Mouse (Mus musculus) G1E (cell line): ENCODE results near the gene Gm10382. TPM values are rescaled to one million over a fixed set of nuclear protein-coding genes. Genes with fewer than 3 reads are reported as not detected.

ENCODE experiments used
- ATAC-seq: 2 replicates; pipeline ENCODE4 v1.8.0; 2016; ENCODE audit warnings: mild to moderate bottlenecking; ENCODE audit not compliant: insufficient number of reproducible peaks, poor library complexity, low FRiP score, severe bottlenecking; ENCODE audit errors: extremely low read depth
- DNase-seq: peaks from one replicate; pipeline ENCODE4 v3.0.0; 2012; ENCODE audit warnings: low spot score
- H3K27me3 ChIP-seq: 2 replicates; pipeline ENCODE4 v1.6.1; 2012; ENCODE audit warnings: mild to moderate bottlenecking, low read length, inconsistent platforms; ENCODE audit not compliant: insufficient read depth
- H3K36me3 ChIP-seq: replicated peaks from 2 replicates; pipeline ENCODE3; 2012; ENCODE audit warnings: mild to moderate bottlenecking, inconsistent platforms
- H3K4me1 ChIP-seq: 2 replicates; pipeline ENCODE4 v1.6.1; 2012; ENCODE audit warnings: low read depth, low read length, inconsistent platforms, mixed read lengths; ENCODE audit not compliant: insufficient read depth
- H3K4me3 ChIP-seq: 2 replicates; pipeline ENCODE4 v1.5.1; 2012; ENCODE audit warnings: low read depth, mild to moderate bottlenecking, inconsistent platforms, low read length, moderate library complexity, mixed read lengths
- H3K9me3 ChIP-seq: replicated peaks from 2 replicates; pipeline ENCODE4 v1.6.1; 2012; ENCODE audit warnings: inconsistent platforms
- CTCF ChIP-seq: IDR thresholded peaks from 2 replicates; pipeline ENCODE4 v1.5.1; 2012; ENCODE audit warnings: low read depth, low read length, inconsistent platforms, mixed read lengths
- GATA1 ChIP-seq: IDR thresholded peaks from 2 replicates; pipeline ENCODE4 v1.6.1; 2012; ENCODE audit warnings: borderline replicate concordance, low read length, inconsistent platforms, mixed read lengths
- GATA2 ChIP-seq: IDR thresholded peaks from 2 replicates; pipeline ENCODE4 v1.6.1; 2012; ENCODE audit warnings: low read depth, low read length, inconsistent platforms, borderline replicate concordance
- POLR2AphosphoS5 ChIP-seq: IDR thresholded peaks from 2 replicates; pipeline ENCODE4 v1.6.1; 2012; ENCODE audit warnings: low read depth, low read length, inconsistent platforms; ENCODE audit not compliant: insufficient replicate concordance
- TAL1 ChIP-seq: conservative IDR thresholded peaks from 2 replicates; pipeline ENCODE4 v1.6.1; 2012; ENCODE audit warnings: low read depth, low read length, inconsistent platforms, mixed read lengths
- polyA plus RNA-seq: library from polyadenylated mRNA; stranded (reverse); fragments of >175 nt; gene quantifications from 2 replicates; pipeline ENCODE4 v1.2.3, GENCODE M21; 2012
- total RNA-seq, 2 experiments: library from RNA; stranded (forward) in 1 of 2; stranded (reverse) in 1 of 2; fragments of 200-1000 nt in 1 of 2; fragments of >200 nt in 1 of 2; fragmentation: Nextera tagmentation in 1 of 2; gene quantifications; 2 replicates each; pipeline ENCODE4 v1.2.3; 2014 to 2017

Gm10382 gene
- total and polyA plus RNA-seq, 3 experiments, result 0.22 TPM; not detected in 2

DNA sequence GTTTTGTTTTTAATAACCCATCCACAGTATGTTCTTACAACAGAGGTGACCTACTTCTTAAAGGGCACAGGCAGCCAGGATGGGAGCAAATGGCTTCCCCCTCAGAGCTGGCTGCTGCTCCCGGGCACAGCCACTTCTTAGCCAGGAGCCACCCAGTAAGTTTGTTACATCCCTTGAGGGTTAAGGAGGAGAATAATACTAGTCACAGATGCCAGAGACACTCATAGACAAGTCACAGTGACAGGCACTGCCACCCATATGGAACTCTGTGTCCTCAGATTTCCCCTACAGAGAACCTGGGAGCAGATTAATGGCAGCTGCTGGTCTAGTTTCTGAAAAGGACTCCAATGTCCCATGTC lies 3.5 kb downstream of the Gm10382 start:
- 0 out of 2 replicates have a peak, but pooled peaks have one; percentile 1 for ATAC-seq
- H3K4me1 ChIP-seq, result peaks cover 49% of the 10 kb centered on the region

DNA sequence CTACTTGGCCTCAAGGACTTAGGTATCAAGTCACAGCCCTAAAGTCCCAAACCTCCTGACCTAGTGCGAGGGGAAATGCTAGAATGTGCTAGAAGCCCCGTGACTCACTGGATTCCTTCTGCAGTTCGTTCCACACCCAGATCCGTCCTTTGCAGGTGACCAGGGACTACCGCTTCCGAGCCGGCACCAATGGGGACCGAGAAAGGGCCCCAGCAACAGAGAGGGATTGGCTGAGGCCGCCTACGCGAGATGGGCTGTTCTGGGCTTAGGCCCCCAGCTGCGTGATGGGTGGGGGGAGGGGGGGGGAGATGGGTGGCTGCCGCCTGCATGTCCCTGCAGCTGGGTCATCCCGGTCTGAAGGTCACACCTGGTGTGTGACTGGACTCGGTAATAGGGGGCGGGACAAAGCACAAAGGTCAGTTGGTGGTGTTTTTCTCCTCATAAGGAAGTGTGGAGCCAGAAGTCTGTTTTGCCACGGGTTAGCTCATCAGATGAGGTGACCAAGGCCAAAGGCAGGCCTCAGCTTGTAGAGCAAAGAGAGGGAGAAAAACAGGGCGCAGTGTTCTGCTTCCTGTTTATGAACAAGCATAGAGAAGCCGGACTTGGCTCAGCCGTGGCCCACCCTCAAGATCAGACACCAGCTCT lies 4.0 kb downstream of the Gm10382 start:
- ATAC-seq (peak; percentile 89), DNase-seq (peak; percentile 98)
- Histone ChIP-seq H3K9me3 (no peaks in the 10 kb centered on the region), H3K4me1 (peaks cover 47% of the 10 kb centered on the region), H3K36me3 (peaks cover 11% of the 10 kb centered on the region), H3K27me3 (peaks cover 4% of the 10 kb centered on the region), H3K4me3 (peak overlapping the region; percentile 69)
- no peak for TF ChIP-seq POLR2AphosphoS5
- TF ChIP-seq GATA2, result no peak
- no peak for TF ChIP-seq TAL1
- TF ChIP-seq CTCF, result no peak
- TF ChIP-seq GATA1, result no peak

More for the DNA sequence above, 3.5 kb downstream of the Gm10382 start:
- DNase-seq, result no peak
- H3K36me3 ChIP-seq, result peaks cover 13% of the 10 kb centered on the region
- H3K4me3 ChIP-seq, result peak overlapping the region; percentile 69; the same call in 1 of the 2 replicates
- TF ChIP-seq CTCF (no peak), POLR2AphosphoS5 (no peak), TAL1 (no peak), GATA1 (no peak), GATA2 (no peak)
- peaks cover 4% of the 10 kb centered on the region for H3K27me3 ChIP-seq
- H3K9me3 ChIP-seq, result no peaks in the 10 kb centered on the region

DNA sequence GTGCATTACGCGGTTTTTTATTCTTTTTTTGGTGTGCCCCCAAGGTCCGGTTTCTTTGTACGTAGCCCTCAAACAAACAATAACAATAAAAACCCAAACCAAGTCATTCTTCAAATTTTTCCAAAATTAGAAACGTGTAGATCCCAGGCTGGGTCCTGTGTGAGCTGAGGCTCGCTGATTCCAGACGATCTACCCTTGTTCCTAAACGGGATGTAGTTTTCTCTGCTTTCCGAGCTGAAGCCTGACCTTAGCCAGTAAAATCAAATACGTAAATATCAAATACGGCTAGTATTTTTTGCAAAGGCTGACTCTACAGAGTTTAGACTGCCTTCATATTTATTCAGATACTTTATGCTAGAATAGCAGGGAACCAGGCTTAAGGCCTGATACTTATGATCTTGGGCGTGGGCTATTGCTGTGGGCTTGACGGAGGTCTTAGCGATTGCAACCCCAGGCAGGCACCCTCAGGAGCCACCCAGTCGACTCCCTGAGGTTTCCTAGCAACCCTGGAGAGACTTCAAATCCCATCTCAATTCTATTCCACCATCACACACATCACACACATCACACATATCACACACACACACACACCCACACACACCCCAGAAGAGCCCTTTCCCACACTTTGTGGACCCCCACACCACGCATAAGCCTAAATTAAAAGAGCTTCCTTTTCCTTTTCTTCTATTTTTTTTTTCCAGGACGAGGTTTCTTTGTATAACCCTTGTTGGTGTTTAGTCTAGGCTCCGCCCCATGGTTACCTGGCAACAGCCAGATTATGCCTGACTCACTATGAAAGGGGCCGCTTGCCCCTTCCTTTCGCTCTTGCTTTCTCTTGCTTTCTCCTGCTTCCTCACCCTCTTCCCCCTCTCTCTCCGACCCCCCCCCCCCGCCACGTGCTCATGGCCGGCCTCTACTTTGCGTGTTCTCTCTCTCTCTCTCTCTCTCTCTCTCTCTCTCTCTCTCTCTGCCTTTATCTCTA lies 4.8 kb downstream of the Gm10382 start:
- peaks cover 43% of the 10 kb centered on the region for H3K4me1 ChIP-seq
- peaks cover 4% of the 10 kb centered on the region for H3K27me3 ChIP-seq
- DNase-seq (no peak), ATAC-seq (no peak)
- peaks cover 3% of the 10 kb centered on the region for H3K36me3 ChIP-seq
- H3K9me3 ChIP-seq, result no peaks in the 10 kb centered on the region
- H3K4me3 ChIP-seq, result peak overlapping the region; percentile 69
- no peak for TF ChIP-seq TAL1
- TF ChIP-seq POLR2AphosphoS5, result no peak
- TF ChIP-seq GATA1, result no peak
- TF ChIP-seq CTCF, result no peak
- TF ChIP-seq GATA2, result no peak

DNA sequence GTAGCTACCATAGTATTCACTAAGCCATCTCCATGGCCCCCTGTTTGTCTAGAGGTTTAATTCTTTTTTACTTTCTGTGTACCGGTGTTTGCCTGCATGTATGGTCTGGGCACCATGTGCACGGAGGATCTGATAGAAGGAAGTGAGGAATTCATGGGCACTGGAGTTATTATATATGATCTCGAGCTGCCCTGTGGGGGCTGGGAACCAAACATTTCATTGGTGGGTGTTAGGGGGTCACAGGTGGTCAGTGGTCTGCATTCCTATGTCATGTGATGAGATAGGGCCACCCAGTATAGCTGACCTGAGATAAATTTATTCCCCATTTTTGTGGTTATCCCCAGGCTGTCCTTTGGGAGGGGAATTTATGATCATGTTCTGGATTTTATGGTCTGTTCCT lies 5.9 kb downstream of the Gm10382 start:
- Histone ChIP-seq H3K4me1 (peaks cover 43% of the 10 kb centered on the region), H3K9me3 (no peaks in the 10 kb centered on the region), H3K4me3 (peak overlapping the region; percentile 69; the same call in 1 of the 2 replicates), H3K27me3 (peaks cover 4% of the 10 kb centered on the region), H3K36me3 (no peaks in the 10 kb centered on the region)
- no peak for DNase-seq
- no peak for ATAC-seq
- no peak for TF ChIP-seq GATA2
- no peak for TF ChIP-seq TAL1
- TF ChIP-seq POLR2AphosphoS5, result no peak
- no peak for TF ChIP-seq GATA1
- TF ChIP-seq CTCF, result no peak

DNA sequence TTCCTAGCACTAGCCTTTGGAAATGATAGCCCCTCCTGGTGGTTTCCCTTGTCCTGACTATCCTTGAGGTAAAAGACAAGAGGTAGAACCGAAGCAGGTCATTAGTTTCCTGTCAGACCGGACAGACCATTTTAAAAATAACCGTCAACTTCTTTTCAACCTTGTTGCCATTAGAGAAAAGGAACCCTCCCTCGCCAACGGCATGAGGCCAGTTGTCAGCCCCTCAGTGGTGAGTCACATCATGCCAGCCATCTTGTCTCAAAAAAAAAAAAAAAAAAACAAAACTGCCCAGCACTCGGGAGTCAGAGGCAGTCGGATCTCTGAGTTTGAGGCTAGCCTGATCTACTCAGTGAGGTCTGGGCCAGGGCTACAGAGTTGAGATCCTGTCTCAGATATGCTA lies 11.8 kb downstream of the Gm10382 start:
- no peak for ATAC-seq
- H3K4me3 ChIP-seq, result no peak overlapping the region

DNA sequence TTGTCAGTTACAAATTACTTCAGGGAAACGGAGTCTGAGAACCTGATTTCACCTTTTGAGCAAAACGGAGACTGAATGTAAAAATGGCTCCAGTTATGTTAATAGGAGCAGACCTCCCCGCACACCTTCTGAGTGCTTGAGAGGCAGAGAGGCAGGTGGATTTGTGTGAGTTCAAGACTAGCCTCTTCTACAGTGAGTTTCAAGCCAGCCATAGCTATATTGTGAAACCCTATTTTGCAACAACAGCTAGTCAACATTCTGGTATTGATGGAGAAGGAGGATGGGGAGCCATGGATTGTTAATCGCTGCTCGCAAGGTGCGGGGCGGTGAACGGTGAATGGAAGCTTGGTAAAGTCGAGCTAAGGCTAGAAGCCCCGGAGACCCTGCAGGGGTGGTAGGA lies 13.4 kb downstream of the Gm10382 start:
- ATAC-seq, result no peak
- TF ChIP-seq TAL1 (no peak), POLR2AphosphoS5 (no peak), GATA1 (no peak), GATA2 (no peak), CTCF (no peak)
- Histone ChIP-seq H3K4me1 (peaks cover 38% of the 10 kb centered on the region), H3K36me3 (no peaks in the 10 kb centered on the region), H3K4me3 (no peak overlapping the region), H3K9me3 (no peaks in the 10 kb centered on the region), H3K27me3 (peaks cover 13% of the 10 kb centered on the region)
- no peak for DNase-seq

More for the DNA sequence above, 11.8 kb downstream of the Gm10382 start:
- Histone ChIP-seq H3K36me3 (no peaks in the 10 kb centered on the region), H3K9me3 (no peaks in the 10 kb centered on the region), H3K4me1 (peaks cover 24% of the 10 kb centered on the region), H3K27me3 (peaks cover 17% of the 10 kb centered on the region)
- DNase-seq, result no peak
- TF ChIP-seq CTCF, result no peak
- TF ChIP-seq GATA1, result no peak
- TF ChIP-seq POLR2AphosphoS5, result no peak
- TF ChIP-seq GATA2, result no peak
- no peak for TF ChIP-seq TAL1
